Mouse (Mus musculus): ENCODE results near the gene Otos. TPM values are rescaled to one million over a fixed set of nuclear protein-coding genes. Genes with fewer than 3 reads are reported as not detected.
A peak's percentile ranks its signal among the peaks of the same experiment; 100 is the strongest.

Gene Otos
- 0.14 and 0.15 TPM in 2 replicates for polyA plus RNA-seq (2012; rRNA removed)

GRCm38 (mm10) chr1:92648673-92649072 lies at the start of gene Otos:
Gene Otos (minus strand): TSS chr1:92648841.
- DNase-seq (ENCODE audit: low spot score), result no peak

- peak; percentile 71 for DNase-seq (ENCODE audit: low spot score)
Observed at GRCm38 (mm10) chr1:92696848-92697247, 48.2 kb upstream of the Otos start.

DNA sequence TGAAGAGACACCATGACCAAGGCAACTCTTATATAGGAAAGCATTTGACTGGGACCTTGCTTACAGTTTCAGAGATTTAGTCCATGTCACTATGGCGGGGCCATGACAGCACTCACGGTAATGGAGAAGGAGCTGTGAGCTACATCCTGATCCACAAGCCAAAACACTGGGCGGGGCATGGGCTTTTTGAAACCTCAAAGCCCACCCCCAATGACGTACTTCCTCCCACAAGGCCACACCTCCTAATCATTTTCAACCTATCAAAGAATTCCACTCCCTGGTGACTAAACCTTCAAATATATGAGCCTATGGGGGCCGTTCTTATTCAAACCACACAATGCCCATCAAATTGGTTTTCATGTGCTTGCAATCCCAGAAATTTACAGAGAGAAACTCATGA lies 47.1 kb upstream of the Otos start:
- DNase-seq (ENCODE audit: low spot score), result no peak

- DNase-seq (ENCODE audit: low spot score), result no peak
Observed at GRCm38 (mm10) chr1:92691166-92691844, 42.7 kb upstream of the Otos start.

GRCm38 (mm10) chr1:92686994-92687393 lies 38.4 kb upstream of the Otos start:
- no peak for DNase-seq (ENCODE audit: low spot score)

DNA sequence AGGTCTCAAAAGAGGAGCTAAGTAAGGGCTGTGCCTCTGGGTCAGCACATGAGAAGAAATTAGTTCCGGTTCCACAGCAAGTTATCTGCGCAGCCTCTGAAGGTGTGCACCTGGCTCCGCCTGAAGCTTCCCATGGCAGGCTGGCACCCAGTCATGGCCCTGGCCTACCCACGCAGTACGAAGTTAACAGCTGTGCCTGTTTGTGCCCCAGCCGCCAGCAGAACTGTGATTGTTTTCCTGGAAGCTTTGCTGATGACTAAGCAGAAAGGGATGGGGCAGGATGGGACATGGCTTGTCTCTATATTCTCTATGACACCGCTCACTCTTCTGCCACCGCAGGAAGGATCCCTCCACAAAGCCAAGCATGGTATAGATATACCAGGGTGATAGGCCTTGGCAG lies 34.5 kb upstream of the Otos start:
- no peak for DNase-seq (ENCODE audit: low spot score)

- no peak for DNase-seq (ENCODE audit: low spot score)
Observed at GRCm38 (mm10) chr1:92680668-92681603, 32.3 kb upstream of the Otos start.

DNA sequence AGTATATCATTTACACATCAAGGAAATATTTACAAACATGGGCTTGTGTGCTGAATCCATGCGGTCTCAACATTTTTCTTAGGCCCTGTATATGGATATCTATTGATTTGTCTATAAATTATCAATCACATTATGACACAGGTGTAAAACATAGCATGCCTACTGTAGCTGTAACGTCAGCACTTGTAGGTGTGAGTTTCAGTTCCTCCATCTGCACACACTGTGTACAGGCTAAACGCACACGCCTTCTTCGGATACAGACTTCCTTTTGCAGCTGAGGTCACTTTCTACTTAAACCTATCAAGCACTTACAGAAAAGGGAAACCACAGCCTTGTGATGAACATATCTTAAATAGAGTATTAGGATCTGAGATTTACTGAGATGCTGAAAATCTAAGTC lies 30.1 kb upstream of the Otos start:
- no peak for DNase-seq (ENCODE audit: low spot score)

GRCm38 (mm10) chr1:92676676-92676975 lies 28.0 kb upstream of the Otos start:
- DNase-seq (ENCODE audit: low spot score), result no peak

GRCm38 (mm10) chr1:92675932-92676675 lies 27.5 kb upstream of the Otos start:
- DNase-seq (ENCODE audit: low spot score), result no peak

- DNase-seq (ENCODE audit: low spot score), result no peak
Observed at GRCm38 (mm10) chr1:92673258-92673782, 24.7 kb upstream of the Otos start.

DNA sequence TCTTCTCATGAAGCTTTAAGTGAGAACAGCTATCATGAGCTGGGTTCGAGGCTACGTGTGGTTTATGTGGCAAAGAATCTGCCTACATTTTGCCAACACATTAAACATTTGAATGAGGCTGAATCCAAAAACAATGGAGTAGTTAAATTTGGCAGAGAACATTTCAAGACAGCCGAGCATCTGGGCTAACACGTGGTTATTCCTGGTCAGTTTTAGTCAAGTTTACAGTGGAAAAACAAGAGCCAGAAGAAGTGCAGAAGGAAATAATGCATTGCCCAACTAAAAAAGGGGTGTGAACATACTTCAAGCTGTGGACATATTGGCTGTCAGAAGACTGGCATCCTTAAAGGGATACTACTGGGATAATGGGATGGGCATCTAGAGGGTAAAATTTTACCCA lies 22.7 kb upstream of the Otos start:
- DNase-seq (ENCODE audit: low spot score), result no peak

- DNase-seq (ENCODE audit: low spot score), result no peak
Observed at GRCm38 (mm10) chr1:92669430-92669829, 20.8 kb upstream of the Otos start.

DNA sequence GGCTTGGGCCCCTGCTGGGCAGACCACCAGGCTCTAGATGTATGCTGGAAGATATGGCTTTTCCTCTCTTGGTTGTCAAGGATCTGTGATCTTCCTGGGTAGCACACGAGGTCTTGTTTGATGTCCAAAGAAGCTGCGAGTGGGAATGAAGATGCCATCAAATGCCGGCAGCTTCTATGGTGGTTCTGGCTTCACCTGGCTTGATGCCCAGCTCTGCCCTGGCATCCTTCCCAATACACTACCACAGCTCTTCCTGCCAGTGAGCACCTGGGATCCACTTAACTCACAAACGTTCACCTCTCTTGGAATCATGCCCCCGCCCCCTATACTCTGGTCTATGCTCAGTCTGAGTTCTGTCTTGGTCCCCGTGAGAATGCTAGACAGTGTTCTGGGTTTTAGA lies 18.5 kb upstream of the Otos start:
- no peak for DNase-seq (ENCODE audit: low spot score)

DNA sequence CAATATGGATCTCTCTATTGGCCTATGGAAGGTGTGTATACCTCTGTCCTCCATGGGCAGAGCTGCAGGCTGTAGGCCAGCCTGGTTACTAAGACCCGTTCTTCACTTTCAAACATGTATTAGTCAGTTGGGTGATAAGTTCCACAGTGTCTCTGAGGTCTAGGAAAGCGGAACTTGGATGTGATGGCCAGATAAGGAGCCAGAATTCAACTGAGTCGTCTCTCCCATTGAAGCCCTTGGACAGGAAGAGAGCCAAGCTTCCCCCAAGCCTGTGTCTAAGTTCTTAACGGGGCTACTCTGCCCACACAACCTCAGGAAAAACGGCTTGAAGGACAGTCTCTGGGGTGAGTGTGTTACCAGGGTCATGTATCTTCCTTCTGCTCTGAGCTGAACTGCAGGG lies 10.8 kb upstream of the Otos start:
- DNase-seq (ENCODE audit: low spot score), result no peak

GRCm38 (mm10) chr1:92657025-92657820 lies 8.6 kb upstream of the Otos start:
- no peak for DNase-seq (ENCODE audit: low spot score)

- DNase-seq (ENCODE audit: low spot score), result no peak
Observed at GRCm38 (mm10) chr1:92654676-92655075, 6.0 kb upstream of the Otos start.

- no peak for DNase-seq (ENCODE audit: low spot score)
Observed at GRCm38 (mm10) chr1:92653179-92653578, 4.5 kb upstream of the Otos start.

DNA sequence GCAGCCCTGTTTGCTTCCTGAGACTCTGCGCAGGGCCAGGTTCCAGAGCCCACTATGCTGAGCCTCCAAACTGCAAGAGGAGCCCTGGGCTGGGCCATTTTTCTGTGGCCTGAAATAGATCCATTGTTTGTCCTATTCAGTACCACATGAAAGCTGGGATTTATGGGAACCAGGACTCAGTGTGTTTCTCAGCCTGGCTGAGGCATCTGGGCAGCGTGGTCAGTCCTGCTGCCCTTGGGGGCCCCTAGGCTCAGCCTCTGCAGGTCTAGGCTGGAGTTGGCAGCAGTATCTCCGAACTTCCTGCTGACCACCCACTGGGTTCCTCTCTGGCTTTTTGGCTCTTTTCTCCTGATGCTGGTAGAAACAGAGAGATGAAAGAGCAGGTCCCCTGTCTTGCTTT lies 2.8 kb upstream of the Otos start:
- no peak for DNase-seq (ENCODE audit: low spot score)

DNA sequence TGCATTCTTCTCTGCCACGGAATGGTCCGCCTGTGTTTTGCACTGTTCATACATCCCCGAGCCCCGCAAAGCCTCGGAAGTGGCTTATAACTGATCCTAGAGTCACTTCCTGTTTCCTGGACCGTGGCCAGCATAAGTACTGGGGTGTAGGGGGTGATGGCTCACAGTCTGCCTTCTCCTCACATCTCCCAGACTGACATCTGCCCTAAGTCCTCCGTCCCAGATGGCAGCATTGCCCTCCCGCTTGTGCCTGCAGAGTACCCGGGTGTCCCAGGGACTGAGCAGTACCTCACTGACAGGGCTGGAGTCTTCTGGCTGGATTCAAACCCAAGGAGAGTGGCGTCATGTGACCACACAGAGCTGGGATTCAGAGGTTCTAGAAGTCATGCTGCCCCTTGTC lies 444 bp downstream of the Otos start:
- DNase-seq (ENCODE audit: low spot score), result no peak

DNA sequence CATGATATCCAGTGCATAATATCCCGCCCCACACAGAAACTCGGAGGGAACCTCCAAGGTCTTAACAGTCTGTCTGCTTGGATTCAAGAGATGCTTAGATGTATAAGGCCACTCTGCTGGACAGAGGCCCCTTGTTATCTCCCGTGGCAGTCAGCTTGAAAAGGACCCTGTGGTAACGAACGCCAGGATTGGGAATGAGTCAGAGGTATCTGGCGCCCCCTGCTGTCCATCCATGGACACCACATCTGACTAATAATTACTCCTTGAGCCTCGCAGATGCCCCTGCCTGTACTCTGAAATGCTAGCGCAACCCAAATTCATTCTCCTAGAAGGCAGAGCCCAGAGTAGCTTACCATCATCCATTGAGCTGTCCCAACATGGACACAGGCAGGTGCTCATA lies 889 bp downstream of the Otos start:
- peak; percentile 38 for DNase-seq (ENCODE audit: low spot score)

DNA sequence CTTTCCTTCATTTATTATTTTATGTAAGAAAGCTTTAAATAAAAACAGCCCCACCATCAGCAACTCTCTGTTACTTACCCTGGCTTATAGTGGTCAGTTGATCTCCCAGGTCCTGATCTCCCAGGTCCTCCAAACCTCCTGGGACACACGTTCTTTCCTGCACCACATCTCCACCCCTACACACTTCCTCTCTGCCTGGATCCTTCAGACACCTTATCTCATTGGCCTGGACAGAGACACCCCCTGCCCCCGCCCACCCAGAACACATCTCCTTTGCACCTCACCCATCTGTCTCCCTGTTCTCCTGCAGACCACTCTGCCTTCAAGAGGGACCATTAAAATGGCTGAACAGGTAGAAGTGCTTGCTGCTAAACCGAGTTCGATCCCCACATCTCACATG lies 1.6 kb downstream of the Otos start:
- no peak for DNase-seq (ENCODE audit: low spot score)
